Mouse (Mus musculus): ENCODE measurements around the gene Fbxo11. TPM values are rescaled to one million over a fixed set of nuclear protein-coding genes. Genes with fewer than 3 reads are reported as not detected.

Fbxo11 gene
- polyA plus RNA-seq, 1 experiment: 83.2 TPM

- no peak for DNase-seq (ENCODE audit: extremely low spot score in 1 of 2, low spot score in 1 of 2)
Measured at GRCm38 (mm10) chr17:88068024-88068719, 3.1 kb upstream of the Fbxo11 start.

- DNase-seq (ENCODE audit: extremely low spot score in 1 of 2, low spot score in 1 of 2): no peak
Measured at GRCm38 (mm10) chr17:88067202-88067901, 2.3 kb upstream of the Fbxo11 start.

GRCm38 (mm10) chr17:88066799-88067198, 1.7 kb upstream of the Fbxo11 start:
- DNase-seq (ENCODE audit: extremely low spot score in 1 of 2, low spot score in 1 of 2): no peak

GRCm38 (mm10) chr17:88065801-88066646, 933 bp upstream of the Fbxo11 start:
- peak; percentile 88 to 91 for DNase-seq (ENCODE audit: extremely low spot score in 1 of 2, low spot score in 1 of 2)

- peak; percentile 13 to 51 for DNase-seq (ENCODE audit: extremely low spot score in 1 of 2, low spot score in 1 of 2)
Measured at GRCm38 (mm10) chr17:88064347-88065030, 602 bp downstream of the Fbxo11 start.

- peak; percentile 35 to 62 for DNase-seq (ENCODE audit: extremely low spot score in 1 of 2, low spot score in 1 of 2)
Measured at GRCm38 (mm10) chr17:88063980-88064346, 1.1 kb downstream of the Fbxo11 start.

GRCm38 (mm10) chr17:88062860-88063580, 2.1 kb downstream of the Fbxo11 start:
- no peak for DNase-seq (ENCODE audit: extremely low spot score in 1 of 2, low spot score in 1 of 2)

GRCm38 (mm10) chr17:88061942-88062341, 3.1 kb downstream of the Fbxo11 start:
- DNase-seq (ENCODE audit: extremely low spot score in 1 of 2, low spot score in 1 of 2): no peak

- DNase-seq (ENCODE audit: extremely low spot score in 1 of 2, low spot score in 1 of 2): no peak
Measured at GRCm38 (mm10) chr17:88058280-88058679, 6.8 kb downstream of the Fbxo11 start.

GRCm38 (mm10) chr17:88057846-88058245, 7.2 kb downstream of the Fbxo11 start:
- no peak for DNase-seq (ENCODE audit: extremely low spot score in 1 of 2, low spot score in 1 of 2)

GRCm38 (mm10) chr17:88051679-88052078, 13.4 kb downstream of the Fbxo11 start:
- no peak for DNase-seq (ENCODE audit: extremely low spot score in 1 of 2, low spot score in 1 of 2)

- no peak for DNase-seq (ENCODE audit: extremely low spot score in 1 of 2, low spot score in 1 of 2)
Measured at GRCm38 (mm10) chr17:88050892-88051291, 14.2 kb downstream of the Fbxo11 start.

- DNase-seq (ENCODE audit: extremely low spot score in 1 of 2, low spot score in 1 of 2): no peak
Measured at GRCm38 (mm10) chr17:88050318-88050717, 14.8 kb downstream of the Fbxo11 start.

GRCm38 (mm10) chr17:88042099-88043086, 22.7 kb downstream of the Fbxo11 start:
- no peak for DNase-seq (ENCODE audit: extremely low spot score in 1 of 2, low spot score in 1 of 2)

- DNase-seq (ENCODE audit: extremely low spot score in 1 of 2, low spot score in 1 of 2): no peak
Measured at GRCm38 (mm10) chr17:88040810-88041209, 24.3 kb downstream of the Fbxo11 start.

- no peak for DNase-seq (ENCODE audit: extremely low spot score in 1 of 2, low spot score in 1 of 2)
Measured at GRCm38 (mm10) chr17:88034418-88034817, 30.7 kb downstream of the Fbxo11 start.

- no peak for DNase-seq (ENCODE audit: extremely low spot score in 1 of 2, low spot score in 1 of 2)
Measured at GRCm38 (mm10) chr17:88031755-88032154, 33.3 kb downstream of the Fbxo11 start.

GRCm38 (mm10) chr17:88029194-88029970, 35.7 kb downstream of the Fbxo11 start:
- DNase-seq (ENCODE audit: extremely low spot score in 1 of 2, low spot score in 1 of 2): peak; percentile 32 to 62

Measured in frontal cortex, adult 2 months (tissue).